Mouse (Mus musculus): ENCODE data around the gene Rala. TPM values are rescaled to one million over a fixed set of nuclear protein-coding genes. Genes with fewer than 3 reads are reported as not detected.
"Not testable (repeated sequence)": the region's sequence is repeated elsewhere in the genome, so short reads cannot be mapped to it uniquely, and the experiment has no call there.

Rala gene
- total RNA-seq, 1 experiment: 69.1 TPM

DNA sequence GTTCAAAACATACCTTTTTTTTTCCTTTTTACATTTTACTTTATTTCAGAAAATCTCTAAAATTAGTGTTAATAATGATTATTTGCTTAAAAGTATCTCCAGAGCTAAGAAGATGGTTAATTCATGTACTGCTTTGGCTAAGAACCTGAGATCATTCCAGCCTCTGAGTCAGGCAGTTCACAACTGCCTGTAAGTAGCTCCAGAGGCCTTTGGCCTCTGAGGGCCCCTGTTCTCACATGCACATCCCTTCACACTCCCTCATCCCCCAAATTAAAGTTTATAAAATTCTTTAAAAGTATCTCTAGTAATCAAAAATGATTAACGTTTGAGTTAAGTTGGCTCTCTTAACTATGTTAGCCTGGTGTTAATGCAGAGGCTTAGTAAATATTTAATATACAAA lies 31.4 kb upstream of the Rala start:
- H3K9ac ChIP-seq (ENCODE audit: insufficient read depth, low read depth, low read length, poor library complexity, severe bottlenecking): no peak overlapping the region
- no peak for DNase-seq (ENCODE audit: low read depth, low spot score)
- H3K9me3 ChIP-seq (ENCODE audit: control insufficient read depth, insufficient read depth, low read depth, low read length): no peaks in the 10 kb centered on the region
- H3K4me1 ChIP-seq (ENCODE audit: control insufficient read depth in 2 of 2, insufficient read depth in 2 of 2, low read length in 2 of 2, poor library complexity in 1 of 2): peaks cover 0 to 2% of the 10 kb centered on the region in 2 experiments; a peak in 1 of 4 replicates
- no peak overlapping the region for H3K27ac ChIP-seq (ENCODE audit: insufficient read depth, low read depth, low read length, poor library complexity, severe bottlenecking)
- no peaks in the 10 kb centered on the region for H3K36me3 ChIP-seq (ENCODE audit: control insufficient read depth, insufficient read depth, low read length, poor library complexity, severe bottlenecking)
- H3K4me3 ChIP-seq (ENCODE audit: insufficient read depth in 1 of 2, low read depth in 1 of 2, low read length in 2 of 2, poor library complexity in 1 of 2, severe bottlenecking in 1 of 2): no peak overlapping the region
- in situ Hi-C loops (cut with MboI; ENCODE audit: low sequenced_read_pairs in 2 of 2, unreplicated experiment in 2 of 2): no loop called here
- TF ChIP-seq ZNF384 (IDR thresholded peaks at IDR 0.05; ENCODE audit: low read depth, low read length) (no peak), HCFC1 (IDR thresholded peaks at IDR 0.05; ENCODE audit: borderline replicate concordance, insufficient read depth, low read length) (no peak), CHD2 (IDR thresholded peaks at IDR 0.05; ENCODE audit: low read depth, low read length) (no peak), MAFK (IDR thresholded peaks at IDR 0.05; ENCODE audit: insufficient read depth, low read depth, low read length) (no peak), ZC3H11A (IDR thresholded peaks at IDR 0.05; ENCODE audit: borderline replicate concordance, low read depth, low read length) (no peak)

DNA sequence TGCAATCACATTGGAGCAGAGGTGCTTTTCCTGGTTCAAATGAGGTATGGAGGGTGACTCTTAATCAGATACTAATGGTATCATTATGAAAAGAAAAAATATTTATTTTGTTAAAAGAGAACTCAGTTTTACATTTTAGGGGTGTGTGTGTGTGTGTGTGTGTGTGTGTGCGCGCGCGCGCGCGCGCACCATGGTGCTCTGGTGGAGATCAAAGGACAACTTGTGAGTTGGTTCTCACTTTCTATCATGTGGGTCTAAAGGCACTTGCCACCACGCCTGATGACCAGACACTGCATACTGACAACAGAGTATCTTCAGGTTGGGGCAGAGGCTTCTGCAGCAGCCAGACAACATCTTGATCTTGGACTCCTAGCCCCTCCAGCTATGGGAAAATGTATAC lies 30.7 kb upstream of the Rala start:
- Histone ChIP-seq H3K27ac (ENCODE audit: insufficient read depth, low read depth, low read length, poor library complexity, severe bottlenecking) (no peak overlapping the region), H3K4me3 (ENCODE audit: insufficient read depth in 1 of 2, low read depth in 1 of 2, low read length in 2 of 2, poor library complexity in 1 of 2, severe bottlenecking in 1 of 2) (no peak overlapping the region), H3K4me1 (ENCODE audit: control insufficient read depth in 2 of 2, insufficient read depth in 2 of 2, low read length in 2 of 2, poor library complexity in 1 of 2) (peaks cover 0 to 2% of the 10 kb centered on the region in 2 experiments; a peak in 1 of 4 replicates), H3K36me3 (ENCODE audit: control insufficient read depth, insufficient read depth, low read length, poor library complexity, severe bottlenecking) (no peaks in the 10 kb centered on the region), H3K9me3 (ENCODE audit: control insufficient read depth, insufficient read depth, low read depth, low read length) (no peaks in the 10 kb centered on the region), H3K9ac (ENCODE audit: insufficient read depth, low read depth, low read length, poor library complexity, severe bottlenecking) (no peak overlapping the region)
- DNase-seq (ENCODE audit: low read depth, low spot score): no peak
- TF ChIP-seq ZNF384 (IDR thresholded peaks at IDR 0.05; ENCODE audit: low read depth, low read length): no peak
- in situ Hi-C loops (cut with MboI; ENCODE audit: low sequenced_read_pairs in 2 of 2, unreplicated experiment in 2 of 2): no loop called here

DNA sequence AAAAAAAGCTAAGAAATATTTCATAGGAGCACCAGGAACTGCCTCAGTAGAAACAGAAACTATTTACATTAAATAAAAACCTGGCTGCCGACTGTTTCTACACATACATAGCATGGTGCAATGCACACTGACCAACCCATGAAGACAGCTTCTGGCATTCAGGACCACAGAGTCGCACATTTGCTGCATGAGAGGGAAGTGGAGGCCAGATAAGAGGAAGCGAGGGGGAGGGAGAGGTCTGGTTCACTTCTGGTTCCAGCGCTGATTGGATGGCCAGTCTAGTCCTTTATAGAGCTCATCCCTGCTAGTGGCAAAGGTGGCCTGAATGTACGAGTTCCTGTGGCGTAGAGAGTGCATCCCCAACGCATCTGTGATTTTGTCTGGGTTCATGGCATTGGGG lies 16.6 kb upstream of the Rala start:
- Histone ChIP-seq H3K4me3 (ENCODE audit: insufficient read depth in 1 of 2, low read depth in 1 of 2, low read length in 2 of 2, poor library complexity in 1 of 2, severe bottlenecking in 1 of 2) (no peak overlapping the region), H3K36me3 (ENCODE audit: control insufficient read depth, insufficient read depth, low read length, poor library complexity, severe bottlenecking) (no peaks in the 10 kb centered on the region), H3K9ac (ENCODE audit: insufficient read depth, low read depth, low read length, poor library complexity, severe bottlenecking) (no peak overlapping the region), H3K27ac (ENCODE audit: insufficient read depth, low read depth, low read length, poor library complexity, severe bottlenecking) (no peak overlapping the region), H3K9me3 (ENCODE audit: control insufficient read depth, insufficient read depth, low read depth, low read length) (no peaks in the 10 kb centered on the region), H3K4me1 (ENCODE audit: control insufficient read depth in 2 of 2, insufficient read depth in 2 of 2, low read length in 2 of 2, poor library complexity in 1 of 2) (no peaks in the 10 kb centered on the region)
- TF ChIP-seq ZC3H11A (IDR thresholded peaks at IDR 0.05; ENCODE audit: borderline replicate concordance, low read depth, low read length) (no peak), CHD2 (IDR thresholded peaks at IDR 0.05; ENCODE audit: low read depth, low read length) (no peak), MAFK (IDR thresholded peaks at IDR 0.05; ENCODE audit: insufficient read depth, low read depth, low read length) (no peak), ZNF384 (IDR thresholded peaks at IDR 0.05; ENCODE audit: low read depth, low read length) (no peak), HCFC1 (IDR thresholded peaks at IDR 0.05; ENCODE audit: borderline replicate concordance, insufficient read depth, low read length) (no peak)
- DNase-seq (ENCODE audit: low read depth, low spot score): no peak
- in situ Hi-C loops (cut with MboI; ENCODE audit: low sequenced_read_pairs in 2 of 2, unreplicated experiment in 2 of 2): no loop called here

DNA sequence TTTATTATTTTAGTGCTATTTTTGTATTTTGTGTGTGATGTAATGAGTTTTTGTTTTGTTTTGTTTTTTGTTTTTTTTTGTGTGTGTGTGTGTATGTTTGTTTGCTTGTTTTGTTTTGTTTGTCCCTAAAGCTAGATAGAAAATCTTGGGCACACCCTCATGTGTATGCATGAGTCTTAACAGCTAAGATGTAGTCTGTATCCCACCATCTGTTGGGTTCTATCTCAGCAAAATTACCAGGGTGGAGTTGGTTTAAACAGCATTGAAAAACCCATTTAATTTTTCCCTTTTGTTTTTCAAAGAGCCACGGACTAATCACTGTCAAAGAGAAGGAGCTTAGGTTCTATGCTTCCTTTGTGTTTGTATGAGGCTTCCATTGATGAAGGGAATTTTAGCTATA lies 10.2 kb upstream of the Rala start:
- Histone ChIP-seq H3K36me3 (ENCODE audit: control insufficient read depth, insufficient read depth, low read length, poor library complexity, severe bottlenecking) (no peaks in the 10 kb centered on the region), H3K9me3 (ENCODE audit: control insufficient read depth, insufficient read depth, low read depth, low read length) (no peaks in the 10 kb centered on the region), H3K4me1 (ENCODE audit: control insufficient read depth in 2 of 2, insufficient read depth in 2 of 2, low read length in 2 of 2, poor library complexity in 1 of 2) (no peaks in the 10 kb centered on the region; a peak in 1 of 4 replicates), H3K4me3 (ENCODE audit: insufficient read depth in 1 of 2, low read depth in 1 of 2, low read length in 2 of 2, poor library complexity in 1 of 2, severe bottlenecking in 1 of 2) (no peak overlapping the region), H3K27ac (ENCODE audit: insufficient read depth, low read depth, low read length, poor library complexity, severe bottlenecking) (no peak overlapping the region), H3K9ac (ENCODE audit: insufficient read depth, low read depth, low read length, poor library complexity, severe bottlenecking) (no peak overlapping the region)
- in situ Hi-C loops (cut with MboI; ENCODE audit: low sequenced_read_pairs in 2 of 2, unreplicated experiment in 2 of 2): no loop called here
- no peak for DNase-seq (ENCODE audit: low read depth, low spot score)
- TF ChIP-seq MAFK (IDR thresholded peaks at IDR 0.05; ENCODE audit: insufficient read depth, low read depth, low read length): no peak
- no peak for TF ChIP-seq CHD2 (IDR thresholded peaks at IDR 0.05; ENCODE audit: low read depth, low read length)
- no peak for TF ChIP-seq HCFC1 (IDR thresholded peaks at IDR 0.05; ENCODE audit: borderline replicate concordance, insufficient read depth, low read length)
- no peak for TF ChIP-seq ZNF384 (IDR thresholded peaks at IDR 0.05; ENCODE audit: low read depth, low read length)
- no peak for TF ChIP-seq ZC3H11A (IDR thresholded peaks at IDR 0.05; ENCODE audit: borderline replicate concordance, low read depth, low read length)

DNA sequence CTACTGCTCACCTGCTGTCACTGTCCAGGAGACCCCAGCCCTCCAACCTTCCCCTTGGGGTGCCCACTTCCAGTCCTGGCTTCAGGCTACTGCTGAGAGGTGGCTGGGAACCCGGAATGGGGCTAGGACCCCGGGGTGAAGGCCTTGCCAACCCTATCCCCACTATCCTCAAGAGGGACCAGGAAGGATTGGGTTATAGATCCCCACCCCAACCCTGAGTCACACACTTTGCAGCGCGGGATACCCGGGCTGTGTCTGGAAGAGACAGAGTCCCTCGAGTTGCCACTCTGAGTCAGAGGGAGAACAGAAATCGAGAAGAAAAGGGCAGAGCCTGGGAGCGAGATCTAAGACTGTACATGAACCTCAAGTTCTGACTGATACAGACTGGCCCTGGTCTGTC lies 6.5 kb upstream of the Rala start:
- H3K4me1 ChIP-seq (ENCODE audit: control insufficient read depth in 2 of 2, insufficient read depth in 2 of 2, low read length in 2 of 2, poor library complexity in 1 of 2); H3K36me3 ChIP-seq (ENCODE audit: control insufficient read depth, insufficient read depth, low read length, poor library complexity, severe bottlenecking); H3K4me3 ChIP-seq (ENCODE audit: insufficient read depth in 1 of 2, low read depth in 1 of 2, low read length in 2 of 2, poor library complexity in 1 of 2, severe bottlenecking in 1 of 2); H3K9ac ChIP-seq (ENCODE audit: insufficient read depth, low read depth, low read length, poor library complexity, severe bottlenecking); in situ Hi-C loops (cut with MboI; ENCODE audit: low sequenced_read_pairs in 2 of 2, unreplicated experiment in 2 of 2); H3K27ac ChIP-seq (ENCODE audit: insufficient read depth, low read depth, low read length, poor library complexity, severe bottlenecking); H3K9me3 ChIP-seq (ENCODE audit: control insufficient read depth, insufficient read depth, low read depth, low read length); DNase-seq (ENCODE audit: low read depth, low spot score): not testable (repeated sequence)

All from ES-E14 (cell line).